Comparison of ENCODE assay signal across 7 mouse cellular contexts in the genomic region with DNA sequence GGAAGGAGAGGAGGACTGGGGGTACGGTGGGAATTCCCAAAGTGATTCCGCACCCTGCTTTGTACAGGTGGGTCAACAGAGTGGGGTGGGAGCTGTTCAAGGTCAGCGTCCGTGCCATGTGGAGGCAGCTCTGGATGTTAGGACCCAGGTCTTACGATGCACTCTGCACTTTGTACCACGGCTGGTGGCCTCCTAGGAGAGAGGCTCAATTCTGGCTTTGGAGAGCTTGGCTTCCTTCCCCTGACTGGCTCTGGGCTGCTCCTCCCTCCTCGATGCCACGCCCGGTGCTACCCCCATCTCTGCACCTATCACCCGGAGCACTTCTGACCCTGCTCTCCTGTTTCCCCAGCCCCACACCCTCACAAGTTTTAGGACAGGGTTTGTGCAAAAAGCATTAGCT. TPM values are rescaled to one million over a fixed set of nuclear protein-coding genes. Genes with fewer than 3 reads are reported as not detected.
DNase-seq lines count a peak whose midpoint lies in the region; ATAC-seq lines count a peak whose summit lies in the region.

No protein-coding gene starts in this region.

- H3K4me2 ChIP-seq in lung, embryonic 15.5 days, result peak overlapping the region; percentile 86
- H3K4me2 ChIP-seq in embryonic facial prominence, embryonic 15.5 days (replicated peaks), result peak overlapping the region; percentile 85
- peak overlapping the region; percentile 86 for H3K4me2 ChIP-seq in kidney, embryonic 15.5 days
- peak overlapping the region; percentile 85 for H3K4me2 ChIP-seq in midbrain, embryonic 12.5 days (replicated peaks)

- peak overlapping the region; percentile 65 for H3K4me3 ChIP-seq in lung, embryonic 15.5 days
- H3K4me3 ChIP-seq in embryonic facial prominence, embryonic 15.5 days (replicated peaks), result peak overlapping the region; percentile 78
- peak overlapping the region; percentile 81 for H3K4me3 ChIP-seq in kidney, embryonic 15.5 days (replicated peaks)
- H3K4me3 ChIP-seq in midbrain, embryonic 12.5 days, result peak overlapping the region; percentile 83

- ATAC-seq in lung, embryonic 15.5 days (ENCODE audit: borderline replicate concordance, extremely low read depth, low FRiP score, low TSS enrichment), result peak; percentile 46; the same call in 1 of the 2 replicates
- ATAC-seq in embryonic facial prominence, embryonic 15.5 days (ENCODE audit: insufficient number of reproducible peaks, low FRiP score, low TSS enrichment, low read depth), result no peak
- peak; percentile 69 for ATAC-seq in kidney, embryonic 15.5 days (replicated peaks; ENCODE audit: low FRiP score)
- peak; percentile 44 for ATAC-seq in midbrain, embryonic 12.5 days (ENCODE audit: low FRiP score, low read depth)
- no peak for ATAC-seq in inflammation-experienced regulatory T-cells, adult 6 months

- H3K4me1 ChIP-seq in lung, embryonic 15.5 days, result peaks cover 7% of the 10 kb centered on the region
- peaks cover 16% of the 10 kb centered on the region for H3K4me1 ChIP-seq in embryonic facial prominence, embryonic 15.5 days
- H3K4me1 ChIP-seq in kidney, embryonic 15.5 days, result peaks cover 17% of the 10 kb centered on the region
- peaks cover 11% of the 10 kb centered on the region for H3K4me1 ChIP-seq in midbrain, embryonic 12.5 days

- H3K9me3 ChIP-seq in lung, embryonic 15.5 days, result no peaks in the 10 kb centered on the region
- H3K9me3 ChIP-seq in embryonic facial prominence, embryonic 15.5 days (replicated peaks), result no peaks in the 10 kb centered on the region
- H3K9me3 ChIP-seq in kidney, embryonic 15.5 days (replicated peaks), result no peaks in the 10 kb centered on the region
- no peaks in the 10 kb centered on the region for H3K9me3 ChIP-seq in midbrain, embryonic 12.5 days

- no peaks in the 10 kb centered on the region for H3K27me3 ChIP-seq in lung, embryonic 15.5 days
- H3K27me3 ChIP-seq in embryonic facial prominence, embryonic 15.5 days, result no peaks in the 10 kb centered on the region
- no peaks in the 10 kb centered on the region for H3K27me3 ChIP-seq in kidney, embryonic 15.5 days
- no peaks in the 10 kb centered on the region for H3K27me3 ChIP-seq in midbrain, embryonic 12.5 days

- peak overlapping the region; percentile 41 for H3K9ac ChIP-seq in lung, embryonic 15.5 days
- H3K9ac ChIP-seq in embryonic facial prominence, embryonic 15.5 days, result peak overlapping the region; percentile 53
- peak overlapping the region; percentile 67 for H3K9ac ChIP-seq in kidney, embryonic 15.5 days
- H3K9ac ChIP-seq in midbrain, embryonic 12.5 days (replicated peaks), result peak overlapping the region; percentile 77

- 1% methylated on average over 10 of the region's 10 CpGs for WGBS in lung, embryonic 15.5 days
- WGBS in embryonic facial prominence, embryonic 15.5 days, result 4% methylated on average over 10 of the region's 10 CpGs
- WGBS in kidney, embryonic 15.5 days, result 2% methylated on average over 10 of the region's 10 CpGs
- 7% methylated on average over 10 of the region's 10 CpGs for WGBS in midbrain, embryonic 12.5 days

- H3K27ac ChIP-seq in lung, embryonic 15.5 days, result no peak overlapping the region
- H3K27ac ChIP-seq in embryonic facial prominence, embryonic 15.5 days (replicated peaks), result no peak overlapping the region
- H3K27ac ChIP-seq in kidney, embryonic 15.5 days, result peak overlapping the region; percentile 70
- no peak overlapping the region; the same call in 1 of the 2 replicates for H3K27ac ChIP-seq in midbrain, embryonic 12.5 days (replicated peaks)

- H3K36me3 ChIP-seq in lung, embryonic 15.5 days, result no peaks in the 10 kb centered on the region
- peaks cover 5% of the 10 kb centered on the region; the same call in 1 of the 2 replicates for H3K36me3 ChIP-seq in embryonic facial prominence, embryonic 15.5 days
- H3K36me3 ChIP-seq in kidney, embryonic 15.5 days, result peaks cover 9% of the 10 kb centered on the region; the same call in 1 of the 2 replicates
- peaks cover 13% of the 10 kb centered on the region for H3K36me3 ChIP-seq in midbrain, embryonic 12.5 days

- DNase-seq in lung, postnatal 4 days, result no peak
- no peak for DNase-seq in cerebellum, adult 11-12 months

RNA-seq across cellular contexts. Expression of a gene that starts 0.8 kb away (rescaled TPM):
- polyA plus RNA-seq in lung, embryonic 15.5 days (2015; fragmentation: Nextera tagmentation; extraction: Ambion mirVana), result 36.9 and 37.8 TPM in 2 replicates
- polyA plus RNA-seq in embryonic facial prominence, embryonic 15.5 days (2015; fragmentation: Nextera tagmentation; extraction: Ambion mirVana), result 39.0 and 41.3 TPM in 2 replicates
- 78.4 and 81.4 TPM in 2 replicates for polyA plus RNA-seq in kidney, embryonic 15.5 days (2015; fragmentation: Nextera tagmentation; extraction: Ambion mirVana)
- 95.0 and 95.8 TPM in 2 replicates for polyA plus RNA-seq in midbrain, embryonic 12.5 days (2016; fragmentation: Nextera tagmentation; extraction: Ambion mirVana)
- polyA plus RNA-seq in inflammation-experienced regulatory T-cells, adult 6 months (2017; shearing (Covaris generic)), result 10 to 100 TPM; 39.9 to 64.8 (median 57.5) TPM

RNA-seq across cellular contexts. Expression of a gene that starts 20.6 kb away (rescaled TPM):
- polyA plus RNA-seq in lung, embryonic 15.5 days (2015; fragmentation: Nextera tagmentation; extraction: Ambion mirVana), result 32.8 and 34.3 TPM in 2 replicates
- 29.4 and 33.7 TPM in 2 replicates for polyA plus RNA-seq in embryonic facial prominence, embryonic 15.5 days (2015; fragmentation: Nextera tagmentation; extraction: Ambion mirVana)
- polyA plus RNA-seq in kidney, embryonic 15.5 days (2015; fragmentation: Nextera tagmentation; extraction: Ambion mirVana), result 36.0 and 39.7 TPM in 2 replicates
- 56.3 and 61.8 TPM in 2 replicates for polyA plus RNA-seq in midbrain, embryonic 12.5 days (2016; fragmentation: Nextera tagmentation; extraction: Ambion mirVana)
- polyA plus RNA-seq in inflammation-experienced regulatory T-cells, adult 6 months (2017; shearing (Covaris generic)), result 10 to 100 TPM; 32.7 to 43.7 (median 36.2) TPM

RNA-seq across cellular contexts. Expression of a gene that starts 25.2 kb away (rescaled TPM):
- 44.3 and 46.3 TPM in 2 replicates for polyA plus RNA-seq in lung, embryonic 15.5 days (2015; fragmentation: Nextera tagmentation; extraction: Ambion mirVana)
- polyA plus RNA-seq in embryonic facial prominence, embryonic 15.5 days (2015; fragmentation: Nextera tagmentation; extraction: Ambion mirVana), result 47.1 and 50.7 TPM in 2 replicates
- polyA plus RNA-seq in kidney, embryonic 15.5 days (2015; fragmentation: Nextera tagmentation; extraction: Ambion mirVana), result 49.8 and 53.2 TPM in 2 replicates
- polyA plus RNA-seq in midbrain, embryonic 12.5 days (2016; fragmentation: Nextera tagmentation; extraction: Ambion mirVana), result 70.9 and 76.3 TPM in 2 replicates
- 10 to 100 TPM; 18.7 to 22.5 (median 19.3) TPM for polyA plus RNA-seq in inflammation-experienced regulatory T-cells, adult 6 months (2017; shearing (Covaris generic))

Comparison
In these comparisons a context has a peak if more than half of its experiments do, and no peak if none do; other contexts are left out.
1. ATAC-seq: peak in lung, embryonic 15.5 days (single experiment), kidney, embryonic 15.5 days (single experiment) and midbrain, embryonic 12.5 days (single experiment); none in embryonic facial prominence, embryonic 15.5 days (single experiment) and inflammation-experienced regulatory T-cells, adult 6 months (single experiment).
2. Peak in every context shown above with its lines, with median percentiles within 50 percentile points of each other: H3K4me2 ChIP-seq, H3K4me3 ChIP-seq and H3K9ac ChIP-seq.